Mouse (Mus musculus) kidney, postnatal 4 days (tissue): ENCODE measurements around the gene Tchh.
"Not testable (repeated sequence)": the region's sequence is repeated elsewhere in the genome, so short reads cannot be mapped to it uniquely, and the experiment has no call there.

ENCODE experiments used
- DNase-seq, 2 experiments: peaks; one replicate each; pipeline ENCODE4 v3.0.0; 2021; ENCODE audit warnings: mixed read lengths in 2 of 2

Gene Tchh

DNA sequence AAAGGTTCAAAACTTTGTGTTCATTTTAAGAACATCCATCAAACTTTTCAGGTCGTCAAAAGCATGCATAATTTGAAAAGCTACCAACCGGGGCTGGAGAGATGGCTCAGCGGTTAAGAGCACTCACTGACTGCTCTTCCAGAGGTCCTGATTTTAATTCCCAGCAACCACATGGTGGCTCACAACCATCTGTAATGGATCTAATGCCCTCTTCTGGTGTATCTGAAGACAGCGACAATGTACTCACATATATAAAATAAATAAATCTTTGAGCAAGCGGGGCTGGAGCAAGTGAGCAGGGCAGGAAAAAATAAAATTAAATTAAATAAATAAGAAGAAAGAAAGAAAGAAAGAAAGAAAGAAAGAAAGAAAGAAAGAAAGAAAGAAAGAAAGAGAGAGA is 52.6 kb downstream of the Tchh start:
- DNase-seq = not testable (repeated sequence)

DNA sequence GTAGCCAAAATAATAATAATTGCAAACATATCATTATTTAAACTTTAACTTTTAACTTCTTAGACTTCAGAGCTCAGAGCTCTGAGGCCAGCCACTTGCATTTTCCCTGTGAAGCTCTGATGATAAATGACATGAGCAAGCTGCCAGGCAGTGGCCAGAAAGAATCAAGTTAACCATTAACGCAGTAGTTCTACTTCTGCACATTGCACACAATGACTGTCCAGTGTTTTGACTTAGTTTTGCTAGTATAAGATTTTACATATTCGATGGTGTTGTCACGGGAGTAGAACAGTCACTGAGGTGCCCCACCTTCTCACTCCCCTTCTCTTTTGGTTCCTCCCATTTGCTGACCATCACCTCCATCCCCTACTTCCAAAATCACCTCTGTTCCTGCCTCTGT is 55.0 kb downstream of the Tchh start:
- no peak for DNase-seq
